Mouse (Mus musculus) kidney, adult 8-10 months (tissue): ENCODE data around the gene Ror1.

Experiments used
- DNase-seq, 2 experiments: peaks; one replicate each; pipeline ENCODE4 v3.0.0; 2022

Ror1 gene

GRCm38 (mm10) chr4:100216587-100216986 is 121.0 kb downstream of the Ror1 start:
- peak; percentile 7 to 16 for DNase-seq

GRCm38 (mm10) chr4:100219026-100219425 is 123.4 kb downstream of the Ror1 start:
- DNase-seq = no peak

- no peak for DNase-seq
These were observed 124.0 kb downstream of the Ror1 start for GRCm38 (mm10) chr4:100219599-100219998.

- DNase-seq = no peak
These were observed 126.6 kb downstream of the Ror1 start for GRCm38 (mm10) chr4:100221978-100222737.

- no peak for DNase-seq
These were observed 127.9 kb downstream of the Ror1 start for GRCm38 (mm10) chr4:100223532-100223931.

- DNase-seq = no peak
These were observed 128.4 kb downstream of the Ror1 start for GRCm38 (mm10) chr4:100223965-100224364.

- DNase-seq = peak; percentile 54 to 59
These were observed 131.0 kb downstream of the Ror1 start for GRCm38 (mm10) chr4:100226619-100227018.

- no peak for DNase-seq
These were observed 132.5 kb downstream of the Ror1 start for GRCm38 (mm10) chr4:100228106-100228505.

GRCm38 (mm10) chr4:100230245-100230644 is 134.7 kb downstream of the Ror1 start:
- DNase-seq = no peak

GRCm38 (mm10) chr4:100230963-100231362 is 135.4 kb downstream of the Ror1 start:
- DNase-seq = no peak

- no peak for DNase-seq
These were observed 136.3 kb downstream of the Ror1 start for GRCm38 (mm10) chr4:100231906-100232305.

- no peak for DNase-seq
These were observed 136.9 kb downstream of the Ror1 start for GRCm38 (mm10) chr4:100232541-100232940.

GRCm38 (mm10) chr4:100233770-100234169 is 138.2 kb downstream of the Ror1 start:
- DNase-seq = peak; percentile 50 to 55

- DNase-seq = no peak
These were observed 140.7 kb downstream of the Ror1 start for GRCm38 (mm10) chr4:100236339-100236738.

- DNase-seq = no peak
These were observed 146.6 kb downstream of the Ror1 start for GRCm38 (mm10) chr4:100242061-100242756.

- no peak for DNase-seq
These were observed 148.7 kb downstream of the Ror1 start for GRCm38 (mm10) chr4:100244250-100244649.

GRCm38 (mm10) chr4:100244701-100245100 is 149.1 kb downstream of the Ror1 start:
- DNase-seq = no peak

GRCm38 (mm10) chr4:100247826-100248225 is 152.2 kb downstream of the Ror1 start:
- peak; percentile 21 to 53 for DNase-seq

- DNase-seq = peak in 1 of 2 experiments; percentile 25
These were observed 152.7 kb downstream of the Ror1 start for GRCm38 (mm10) chr4:100248273-100248672.

GRCm38 (mm10) chr4:100251270-100251669 is 155.7 kb downstream of the Ror1 start:
- no peak for DNase-seq

GRCm38 (mm10) chr4:100252050-100252449 is 156.5 kb downstream of the Ror1 start:
- DNase-seq = no peak

- DNase-seq = no peak
These were observed 157.1 kb downstream of the Ror1 start for GRCm38 (mm10) chr4:100252646-100253045.

- DNase-seq = no peak
These were observed 157.8 kb downstream of the Ror1 start for GRCm38 (mm10) chr4:100253401-100253800.

- DNase-seq = no peak
These were observed 158.2 kb downstream of the Ror1 start for GRCm38 (mm10) chr4:100253831-100254230.
